Mouse (Mus musculus): ENCODE results near the gene Fbxl17. TPM values are rescaled to one million over a fixed set of nuclear protein-coding genes. Genes with fewer than 3 reads are reported as not detected.
A peak's percentile ranks its signal among the peaks of the same experiment; 100 is the strongest.

Gene Fbxl17
- polyA plus RNA-seq, 1 experiment from 2014 or later = 9.0 TPM

DNA sequence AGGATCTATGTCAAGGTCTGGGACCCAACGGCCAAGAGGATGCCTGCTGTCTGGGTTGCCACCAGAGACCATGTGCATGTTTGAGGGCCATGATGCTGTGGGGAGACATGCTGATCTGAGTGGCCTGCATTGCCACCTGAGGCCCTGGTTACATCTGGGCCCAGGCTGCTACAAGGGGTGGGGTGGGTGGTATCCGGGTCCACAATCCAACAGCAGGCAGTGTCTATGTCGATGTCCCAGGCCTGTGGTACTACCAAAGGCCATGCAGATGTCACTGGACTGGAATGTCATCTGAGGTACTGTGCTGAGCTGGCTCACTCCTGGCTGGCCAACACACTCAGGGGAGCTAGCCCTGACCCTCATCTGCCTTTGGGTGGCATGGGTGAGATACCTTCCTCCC, 257.1 kb downstream of the Fbxl17 start:
- Histone ChIP-seq H3K9me3 (ENCODE audit: low read depth, low read length) (no peaks in the 10 kb centered on the region), H3K4me1 (ENCODE audit: insufficient read depth) (no peaks in the 10 kb centered on the region), H3K4me3 (ENCODE audit: low read depth, low read length) (no peak overlapping the region), H3K27ac (ENCODE audit: low read depth) (no peak overlapping the region), H3K9ac (no peak overlapping the region), H3K36me3 (ENCODE audit: insufficient read depth) (no peaks in the 10 kb centered on the region), H3K4me2 (no peak overlapping the region), H3K27me3 (ENCODE audit: insufficient read depth, low read length) (no peaks in the 10 kb centered on the region)
- TF ChIP-seq CTCF (IDR thresholded peaks at IDR 0.05; ENCODE audit: low read depth) = no peak
- DNase-seq (no peak), ATAC-seq (ENCODE audit: insufficient read depth) (0 out of 2 replicates have a peak, but pooled peaks have one; percentile 28)
- WGBS = 94% methylated on average over 3 of the region's 3 CpGs

- H3K27ac ChIP-seq (ENCODE audit: low read depth) = no peak overlapping the region
- no peak for DNase-seq
- no peaks in the 10 kb centered on the region for H3K4me1 ChIP-seq (ENCODE audit: insufficient read depth)
- no peak overlapping the region for H3K9ac ChIP-seq
- no peak overlapping the region for H3K4me3 ChIP-seq (ENCODE audit: low read depth, low read length)
- no peak for ATAC-seq (ENCODE audit: insufficient read depth)
- WGBS = 82% methylated on average over 5 of the region's 5 CpGs
- TF ChIP-seq CTCF (IDR thresholded peaks at IDR 0.05; ENCODE audit: low read depth) = no peak
- H3K9me3 ChIP-seq (ENCODE audit: low read depth, low read length) = no peaks in the 10 kb centered on the region
- no peaks in the 10 kb centered on the region for H3K36me3 ChIP-seq (ENCODE audit: insufficient read depth)
- no peaks in the 10 kb centered on the region for H3K27me3 ChIP-seq (ENCODE audit: insufficient read depth, low read length)
- H3K4me2 ChIP-seq = no peak overlapping the region
Measured at GRCm38 (mm10) chr17:63240731-63241106, 259.1 kb downstream of the Fbxl17 start.

GRCm38 (mm10) chr17:63240021-63240730, 259.6 kb downstream of the Fbxl17 start:
- no peaks in the 10 kb centered on the region for H3K4me1 ChIP-seq (ENCODE audit: insufficient read depth)
- no peak overlapping the region for H3K27ac ChIP-seq (ENCODE audit: low read depth)
- H3K9me3 ChIP-seq (ENCODE audit: low read depth, low read length) = no peaks in the 10 kb centered on the region
- H3K27me3 ChIP-seq (ENCODE audit: insufficient read depth, low read length) = no peaks in the 10 kb centered on the region
- WGBS = 52% methylated on average over 9 of the region's 9 CpGs
- no peak for ATAC-seq (ENCODE audit: insufficient read depth)
- no peak overlapping the region for H3K4me3 ChIP-seq (ENCODE audit: low read depth, low read length)
- TF ChIP-seq CTCF (IDR thresholded peaks at IDR 0.05; ENCODE audit: low read depth) = no peak
- H3K9ac ChIP-seq = no peak overlapping the region
- no peaks in the 10 kb centered on the region for H3K36me3 ChIP-seq (ENCODE audit: insufficient read depth)
- no peak overlapping the region for H3K4me2 ChIP-seq
- DNase-seq = peak; percentile 53

DNA sequence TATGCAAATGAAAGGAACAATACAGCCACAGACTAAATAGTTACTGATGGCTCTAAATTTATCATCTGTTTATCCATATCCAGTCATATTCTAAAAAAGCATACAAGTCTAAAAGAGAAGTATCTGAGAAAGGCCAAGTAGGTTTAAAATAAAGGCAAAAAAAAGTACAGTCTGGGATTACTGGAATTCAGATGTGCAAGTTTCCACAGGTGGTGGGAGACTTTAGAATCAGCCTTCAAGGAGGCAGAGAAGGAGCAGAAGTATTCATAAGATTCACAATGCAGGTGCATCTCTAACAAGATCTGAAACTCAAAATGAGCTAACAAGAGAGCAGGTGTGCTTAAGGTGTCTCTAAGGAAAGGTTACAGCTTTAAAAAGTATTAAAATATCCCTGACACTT, 263.0 kb downstream of the Fbxl17 start:
- no peak overlapping the region for H3K27ac ChIP-seq (ENCODE audit: low read depth)
- H3K4me2 ChIP-seq = no peak overlapping the region
- H3K36me3 ChIP-seq (ENCODE audit: insufficient read depth) = no peaks in the 10 kb centered on the region
- no peaks in the 10 kb centered on the region for H3K27me3 ChIP-seq (ENCODE audit: insufficient read depth, low read length)
- no peak overlapping the region for H3K9ac ChIP-seq
- no peak for TF ChIP-seq CTCF (IDR thresholded peaks at IDR 0.05; ENCODE audit: low read depth)
- ATAC-seq (ENCODE audit: insufficient read depth) = no peak
- no peak overlapping the region for H3K4me3 ChIP-seq (ENCODE audit: low read depth, low read length)
- no peaks in the 10 kb centered on the region for H3K9me3 ChIP-seq (ENCODE audit: low read depth, low read length)
- no peak for DNase-seq
- no peaks in the 10 kb centered on the region for H3K4me1 ChIP-seq (ENCODE audit: insufficient read depth)

DNA sequence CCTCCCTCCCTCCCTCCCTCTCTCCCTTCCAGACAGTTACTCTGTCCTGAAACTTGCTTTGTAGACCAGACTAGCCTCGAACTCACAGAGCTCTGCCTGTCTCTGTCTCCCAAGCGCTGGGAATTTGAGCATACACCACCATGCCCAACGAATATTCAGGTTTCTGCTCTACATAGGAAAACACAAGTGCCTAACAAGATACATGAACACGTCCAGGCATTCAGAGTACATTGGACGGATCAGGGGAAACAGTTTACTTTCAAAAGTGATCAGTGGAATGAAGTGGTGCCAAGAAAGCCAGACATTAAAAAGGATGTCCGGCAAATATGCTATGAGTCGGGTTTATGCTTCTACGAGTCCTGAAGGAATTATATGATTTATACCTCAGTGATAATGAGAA, 263.6 kb downstream of the Fbxl17 start:
- no peak for ATAC-seq (ENCODE audit: insufficient read depth)
- H3K36me3 ChIP-seq (ENCODE audit: insufficient read depth) = no peaks in the 10 kb centered on the region
- DNase-seq = no peak
- WGBS = 66% methylated on average over 8 of the region's 8 CpGs
- no peak overlapping the region for H3K27ac ChIP-seq (ENCODE audit: low read depth)
- no peak overlapping the region for H3K4me3 ChIP-seq (ENCODE audit: low read depth, low read length)
- H3K4me2 ChIP-seq = no peak overlapping the region
- TF ChIP-seq CTCF (IDR thresholded peaks at IDR 0.05; ENCODE audit: low read depth) = no peak
- H3K9ac ChIP-seq = no peak overlapping the region
- no peaks in the 10 kb centered on the region for H3K9me3 ChIP-seq (ENCODE audit: low read depth, low read length)
- H3K4me1 ChIP-seq (ENCODE audit: insufficient read depth) = no peaks in the 10 kb centered on the region
- H3K27me3 ChIP-seq (ENCODE audit: insufficient read depth, low read length) = no peaks in the 10 kb centered on the region

GRCm38 (mm10) chr17:63235821-63236220, 264.0 kb downstream of the Fbxl17 start:
- 52% methylated on average over 3 of the region's 3 CpGs for WGBS
- ATAC-seq (ENCODE audit: insufficient read depth) = no peak
- Histone ChIP-seq H3K27me3 (ENCODE audit: insufficient read depth, low read length) (no peaks in the 10 kb centered on the region), H3K36me3 (ENCODE audit: insufficient read depth) (no peaks in the 10 kb centered on the region), H3K4me3 (ENCODE audit: low read depth, low read length) (no peak overlapping the region), H3K4me1 (ENCODE audit: insufficient read depth) (no peaks in the 10 kb centered on the region), H3K27ac (ENCODE audit: low read depth) (no peak overlapping the region), H3K4me2 (no peak overlapping the region), H3K9me3 (ENCODE audit: low read depth, low read length) (no peaks in the 10 kb centered on the region), H3K9ac (no peak overlapping the region)
- TF ChIP-seq CTCF (IDR thresholded peaks at IDR 0.05; ENCODE audit: low read depth) = 0 out of 2 replicates have a peak, but pooled peaks have one; percentile 20
- DNase-seq = no peak

DNA sequence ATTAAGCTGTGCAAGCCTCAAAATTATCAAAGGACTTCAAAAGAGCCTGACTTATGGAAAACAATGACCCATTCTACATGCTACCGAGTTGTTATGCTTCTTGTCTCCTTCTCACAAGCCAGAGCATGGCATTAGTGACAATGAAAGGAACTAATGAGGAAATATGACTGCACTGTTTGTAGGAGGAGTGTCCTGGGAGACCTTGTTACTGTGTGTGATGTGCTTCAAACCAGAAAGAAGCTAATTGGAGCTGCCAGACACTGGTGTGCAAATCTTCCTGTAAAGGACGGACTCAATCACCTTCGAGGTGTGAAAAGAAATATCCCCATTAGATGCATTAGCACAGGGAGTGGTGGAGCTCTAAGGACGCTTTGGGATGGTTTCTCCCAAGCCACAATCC, 270.7 kb downstream of the Fbxl17 start:
- DNase-seq = no peak
- no peak overlapping the region for H3K4me2 ChIP-seq
- no peak for TF ChIP-seq CTCF (IDR thresholded peaks at IDR 0.05; ENCODE audit: low read depth)

More for the DNA sequence above, 270.7 kb downstream of the Fbxl17 start:
- Histone ChIP-seq H3K4me3 (ENCODE audit: low read depth, low read length) (no peak overlapping the region), H3K27ac (ENCODE audit: low read depth) (no peak overlapping the region), H3K4me1 (ENCODE audit: insufficient read depth) (no peaks in the 10 kb centered on the region), H3K27me3 (ENCODE audit: insufficient read depth, low read length) (no peaks in the 10 kb centered on the region), H3K36me3 (ENCODE audit: insufficient read depth) (no peaks in the 10 kb centered on the region), H3K9ac (no peak overlapping the region), H3K9me3 (ENCODE audit: low read depth, low read length) (no peaks in the 10 kb centered on the region)
- WGBS = 65% methylated on average over 4 of the region's 4 CpGs
- ATAC-seq (ENCODE audit: insufficient read depth) = no peak

Data from lung, embryonic 14.5 days (tissue).